Mouse (Mus musculus): Measurements from ENCODE around the gene Lclat1. TPM values are rescaled to one million over a fixed set of nuclear protein-coding genes. Genes with fewer than 3 reads are reported as not detected.
"Not testable (repeated sequence)": the region's sequence is repeated elsewhere in the genome, so short reads cannot be mapped to it uniquely, and the experiment has no call there.

The Lclat1 gene
- polyA plus RNA-seq, 1 experiment from 2014 or later = 12.9 TPM

- WGBS = 65% methylated on average over 10 of the region's 10 CpGs
- no peak overlapping the region for H3K27ac ChIP-seq (replicated peaks)
- H3K9ac ChIP-seq (replicated peaks) = no peak overlapping the region
- no peak overlapping the region for H3K4me3 ChIP-seq (replicated peaks)
- ATAC-seq (ENCODE audit: low FRiP score) = no peak
- H3K4me1 ChIP-seq = peaks cover 6% of the 10 kb centered on the region
- H3K27me3 ChIP-seq (replicated peaks) = no peaks in the 10 kb centered on the region
- no peak overlapping the region for H3K4me2 ChIP-seq
- H3K36me3 ChIP-seq = no peaks in the 10 kb centered on the region
- no peaks in the 10 kb centered on the region for H3K9me3 ChIP-seq (replicated peaks)
Measured at GRCm38 (mm10) chr17:73275066-73275465, 167.3 kb downstream of the Lclat1 start.

- no peaks in the 10 kb centered on the region for H3K9me3 ChIP-seq (replicated peaks)
Measured at GRCm38 (mm10) chr17:73277770-73278169, 170.0 kb downstream of the Lclat1 start.

GRCm38 (mm10) chr17:73282702-73283101 is 174.9 kb downstream of the Lclat1 start:
- ATAC-seq (ENCODE audit: low FRiP score); H3K27ac ChIP-seq (replicated peaks); H3K4me2 ChIP-seq; H3K4me1 ChIP-seq; H3K4me3 ChIP-seq (replicated peaks); H3K9me3 ChIP-seq (replicated peaks); H3K36me3 ChIP-seq; H3K9ac ChIP-seq (replicated peaks); H3K27me3 ChIP-seq (replicated peaks): not testable (repeated sequence)
- 37% methylated on average over 6 of the region's 6 CpGs for WGBS

More at GRCm38 (mm10) chr17:73277770-73278169, 170.0 kb downstream of the Lclat1 start:
- WGBS = 93% methylated on average over 4 of the region's 4 CpGs
- Histone ChIP-seq H3K4me2 (no peak overlapping the region), H3K4me3 (replicated peaks) (no peak overlapping the region), H3K9ac (replicated peaks) (no peak overlapping the region), H3K36me3 (no peaks in the 10 kb centered on the region), H3K27ac (replicated peaks) (no peak overlapping the region), H3K27me3 (replicated peaks) (no peaks in the 10 kb centered on the region), H3K4me1 (no peaks in the 10 kb centered on the region)
- no peak for ATAC-seq (ENCODE audit: low FRiP score)

- ATAC-seq (ENCODE audit: low FRiP score) = no peak
- 57% methylated on average over 2 of the region's 2 CpGs for WGBS
- no peaks in the 10 kb centered on the region for H3K9me3 ChIP-seq (replicated peaks)
- H3K27me3 ChIP-seq (replicated peaks) = no peaks in the 10 kb centered on the region
- H3K36me3 ChIP-seq = no peaks in the 10 kb centered on the region
- no peak overlapping the region for H3K4me2 ChIP-seq
- H3K4me3 ChIP-seq (replicated peaks) = no peak overlapping the region
- H3K4me1 ChIP-seq = no peaks in the 10 kb centered on the region
- H3K27ac ChIP-seq (replicated peaks) = no peak overlapping the region
- no peak overlapping the region for H3K9ac ChIP-seq (replicated peaks)
Measured at GRCm38 (mm10) chr17:73284301-73284700, 176.5 kb downstream of the Lclat1 start.

Other genes with a start within 250 kb of the Lclat1 start
- 4.9 and 5.5 TPM in 2 replicates for gene Lbh, start 189.7 kb upstream of the Lclat1 start, polyA plus RNA-seq (2015; fragmentation: Nextera tagmentation; extraction: Ambion mirVana)